Mouse (Mus musculus): ENCODE data around the gene Sord.

The Sord gene

DNA sequence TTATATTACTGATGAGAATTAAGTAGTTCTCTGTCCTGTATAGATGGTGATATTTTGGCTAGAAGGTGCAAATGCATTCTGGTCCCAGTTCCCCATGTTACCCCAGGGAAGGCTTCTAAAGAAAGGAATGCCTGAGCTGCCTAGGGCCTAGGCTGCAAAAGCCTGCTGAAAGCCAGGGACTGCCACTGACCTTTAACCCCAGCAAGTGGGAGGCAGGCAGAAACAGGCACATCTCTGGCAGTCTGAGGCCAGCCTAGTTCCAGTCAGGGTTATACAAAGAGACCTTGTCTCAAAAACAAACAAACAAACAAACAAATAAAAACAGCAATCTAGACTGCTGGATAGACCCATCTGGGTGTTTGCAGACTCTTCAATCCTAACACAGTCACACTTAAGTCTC is 6.2 kb downstream of the Sord start:
- DNase-seq (ENCODE audit: low spot score in 2 of 2) = no peak

- no peak for DNase-seq (ENCODE audit: low spot score in 2 of 2)
Measured at GRCm38 (mm10) chr2:122241226-122241625, 6.7 kb downstream of the Sord start.

- DNase-seq (ENCODE audit: low spot score in 2 of 2) = no peak
Measured at GRCm38 (mm10) chr2:122241935-122242334, 7.4 kb downstream of the Sord start.

DNA sequence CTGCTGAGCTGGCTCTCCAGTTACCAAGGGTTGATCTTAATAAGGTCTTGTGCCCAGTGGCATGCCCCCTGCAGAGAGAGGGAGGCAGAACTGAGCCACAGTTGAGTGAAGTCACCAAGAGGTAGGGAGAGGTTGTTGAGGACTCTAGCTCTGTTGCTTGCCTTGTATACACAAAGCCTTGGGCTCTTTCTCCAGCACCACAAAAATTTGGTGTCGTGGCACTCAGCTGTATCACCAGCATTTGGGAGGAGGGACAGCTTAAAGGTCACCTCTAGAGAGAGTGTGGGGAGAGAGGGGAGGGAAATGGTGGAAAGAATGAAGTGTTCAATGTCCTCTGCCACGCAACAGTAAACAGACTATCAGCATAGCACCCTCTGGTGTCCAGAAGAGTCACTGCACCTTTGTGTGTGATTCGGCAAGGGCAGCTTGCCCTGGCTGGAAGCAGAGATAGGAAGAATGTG is 9.2 kb downstream of the Sord start:
- peak; percentile 51 to 62 for DNase-seq (ENCODE audit: low spot score in 2 of 2)

DNA sequence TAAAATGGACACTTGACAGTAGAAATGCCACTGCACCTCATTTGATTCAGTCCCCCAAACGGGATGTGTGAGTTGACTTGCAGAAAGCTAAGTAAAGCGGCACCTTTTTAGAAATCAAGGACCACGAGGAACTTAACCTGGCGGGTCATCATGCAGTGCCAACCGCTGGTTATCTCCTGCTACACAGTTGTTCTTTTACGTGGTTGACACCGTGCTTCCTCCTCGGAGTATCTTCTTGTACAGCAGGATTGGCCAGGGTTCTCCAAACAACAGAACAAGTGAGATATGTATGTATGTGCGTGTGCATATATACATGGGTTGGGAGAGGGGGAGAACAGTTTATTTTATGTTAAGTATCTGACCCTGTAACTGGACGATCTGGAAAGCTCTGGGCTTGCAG is 13.2 kb downstream of the Sord start:
- DNase-seq (ENCODE audit: low spot score in 2 of 2) = no peak

- DNase-seq (ENCODE audit: low spot score in 2 of 2) = no peak
Measured at GRCm38 (mm10) chr2:122255997-122256396, 21.4 kb downstream of the Sord start.

- DNase-seq (ENCODE audit: low spot score in 2 of 2) = no peak
Measured at GRCm38 (mm10) chr2:122260729-122261128, 26.2 kb downstream of the Sord start.

DNA sequence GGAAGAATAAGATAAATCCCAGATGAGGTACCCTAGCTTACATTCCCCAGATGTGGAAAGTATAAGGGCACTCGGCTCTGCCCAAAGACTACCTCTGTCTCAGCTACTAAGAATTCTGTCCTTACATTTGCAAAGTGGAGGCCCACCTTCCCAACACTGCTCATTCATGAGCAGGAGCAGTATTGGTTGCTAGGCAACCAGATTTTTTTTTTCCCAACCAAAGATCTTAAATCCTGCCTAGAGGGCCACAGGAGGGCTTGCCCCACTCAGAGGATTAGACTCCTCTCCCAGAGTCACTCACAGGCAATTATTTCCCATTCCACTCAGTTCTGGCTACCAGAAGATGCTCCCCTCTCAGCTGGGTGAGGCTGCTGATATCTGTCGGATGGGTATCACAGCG is 30.1 kb downstream of the Sord start:
- DNase-seq (ENCODE audit: low spot score in 2 of 2) = no peak

DNA sequence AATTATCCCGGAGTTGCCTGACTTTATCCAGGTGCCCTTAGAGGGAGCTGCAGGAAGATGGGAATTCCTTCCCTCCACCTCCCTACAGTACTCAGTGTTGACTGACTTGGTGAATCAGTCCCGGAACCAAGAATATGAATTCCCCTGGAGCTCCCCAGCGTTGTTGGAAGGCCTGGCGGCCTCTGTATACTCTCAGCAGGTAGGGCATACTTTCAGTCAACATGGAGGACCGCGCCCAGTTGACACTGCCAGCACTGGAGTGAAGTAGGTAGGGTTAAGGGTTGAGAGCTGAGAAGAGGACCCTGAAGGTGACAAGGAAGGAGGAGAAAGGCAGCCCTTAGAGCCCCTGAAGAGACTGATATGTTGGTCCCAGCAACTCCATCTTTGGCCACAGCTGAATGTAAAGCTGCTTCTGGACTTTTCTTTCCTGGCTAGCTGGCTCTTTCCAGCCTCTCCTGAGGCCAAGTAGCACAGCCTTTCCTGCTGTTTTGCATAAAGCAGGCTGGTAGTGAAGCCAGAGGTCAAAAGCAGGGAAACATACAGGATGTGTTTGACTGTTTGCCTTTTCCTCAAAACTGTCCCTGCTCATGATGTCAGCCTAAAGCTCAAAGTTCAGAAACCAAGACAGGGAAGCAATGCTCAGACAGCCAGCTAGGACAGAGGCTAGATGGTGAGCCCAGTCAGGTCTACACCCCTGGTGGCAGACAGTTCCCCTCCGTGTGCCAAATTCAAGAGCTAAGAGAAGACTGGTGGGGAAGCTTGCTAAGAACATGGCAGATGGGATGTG is 32.1 kb downstream of the Sord start:
- no peak for DNase-seq (ENCODE audit: low spot score in 2 of 2)

GRCm38 (mm10) chr2:122278769-122279168 is 44.2 kb downstream of the Sord start:
- DNase-seq (ENCODE audit: low spot score in 2 of 2) = no peak

DNA sequence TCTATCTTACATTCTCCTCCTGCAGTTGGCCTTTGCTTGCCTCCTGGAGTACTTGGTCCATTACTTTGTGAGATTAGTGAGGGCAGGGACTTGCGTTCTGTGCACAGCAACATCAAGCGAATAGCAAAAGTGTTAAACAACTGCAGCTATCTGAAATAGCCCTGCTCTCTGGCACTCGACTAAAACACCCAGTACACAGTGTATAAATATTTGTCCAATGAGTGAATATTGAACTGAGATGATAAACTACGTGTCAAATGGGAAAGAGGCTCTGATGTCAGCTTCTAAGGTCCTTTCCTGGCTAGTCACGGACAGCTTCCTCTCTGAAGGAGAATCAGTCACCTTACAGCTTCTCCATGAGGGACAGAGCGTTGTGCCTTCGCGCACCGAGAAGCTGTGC is 49.5 kb downstream of the Sord start:
- no peak for DNase-seq (ENCODE audit: low spot score in 2 of 2)

GRCm38 (mm10) chr2:122286137-122286536 is 51.6 kb downstream of the Sord start:
- DNase-seq (ENCODE audit: low spot score in 2 of 2) = no peak

GRCm38 (mm10) chr2:122294916-122295315 is 60.4 kb downstream of the Sord start:
- no peak for DNase-seq (ENCODE audit: low spot score in 2 of 2)

GRCm38 (mm10) chr2:122297271-122298095 is 62.9 kb downstream of the Sord start:
- no peak for DNase-seq (ENCODE audit: low spot score in 2 of 2)

DNA sequence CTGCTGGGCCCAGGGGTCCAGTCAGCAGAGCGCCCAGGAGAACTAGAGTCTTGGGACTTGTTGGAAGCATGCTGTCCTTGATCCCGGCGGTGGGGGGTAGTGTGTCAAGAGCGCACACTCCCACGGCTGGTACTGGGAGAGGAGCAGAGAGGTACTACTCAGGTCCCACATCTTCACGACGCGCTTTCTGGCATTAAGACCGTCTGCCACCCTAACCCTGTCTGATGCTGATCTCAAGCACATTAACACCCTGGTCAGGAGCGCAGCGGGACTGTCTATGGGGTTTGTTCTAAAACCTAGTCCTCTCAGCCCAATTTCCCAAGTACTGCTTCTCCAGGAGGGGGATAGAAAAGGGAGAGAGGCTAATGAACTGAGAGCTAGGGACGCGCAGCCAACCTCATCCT is 63.5 kb downstream of the Sord start, which contains the start of gene Duox2:
Gene Duox2, minus strand, starts transcription at position 354 of the 404 bp plus-strand sequence.
- DNase-seq (ENCODE audit: low spot score in 2 of 2) = no peak

GRCm38 (mm10) chr2:122298596-122299490 is 64.3 kb downstream of the Sord start, which contains the start of gene Duoxa2:
TSS of gene Duoxa2 (plus strand) at chr2:122298900.
- no peak for DNase-seq (ENCODE audit: low spot score in 2 of 2)

DNA sequence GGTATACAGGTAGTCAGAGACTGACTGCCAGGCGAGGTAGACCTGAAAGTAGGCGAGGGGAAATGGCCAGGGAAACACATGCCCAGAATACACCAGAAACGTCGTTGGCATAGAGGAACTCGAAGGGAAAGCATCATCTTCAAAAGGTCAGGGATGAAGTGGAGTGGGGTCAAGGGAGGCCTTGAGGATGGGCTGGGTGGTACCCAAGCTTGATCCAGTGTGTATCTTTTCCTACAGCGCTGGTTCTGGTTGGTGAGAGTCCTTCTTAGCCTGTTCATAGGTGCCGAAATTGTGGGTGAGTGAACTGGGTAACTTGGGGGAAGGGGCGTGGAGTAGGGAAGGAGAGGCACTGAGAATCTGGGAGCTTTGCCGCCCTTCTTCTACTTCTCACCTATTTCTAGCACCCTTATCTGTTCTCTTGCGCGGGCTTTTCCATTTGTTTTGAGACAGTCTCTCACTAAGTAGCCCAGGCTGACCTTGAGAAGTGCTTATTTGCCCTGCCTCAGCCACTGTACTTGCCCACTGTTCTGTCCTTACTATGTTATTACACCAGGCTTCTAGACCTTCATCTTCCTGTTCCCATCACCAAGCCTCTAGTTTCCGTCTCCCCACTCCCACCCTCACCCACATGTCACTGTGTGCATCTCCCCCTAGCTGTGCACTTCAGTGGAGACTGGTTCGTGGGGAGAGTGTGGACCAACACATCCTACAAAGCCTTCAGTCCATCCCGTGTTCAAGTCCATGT is 65.5 kb downstream of the Sord start:
- DNase-seq (ENCODE audit: low spot score in 2 of 2) = no peak

DNA sequence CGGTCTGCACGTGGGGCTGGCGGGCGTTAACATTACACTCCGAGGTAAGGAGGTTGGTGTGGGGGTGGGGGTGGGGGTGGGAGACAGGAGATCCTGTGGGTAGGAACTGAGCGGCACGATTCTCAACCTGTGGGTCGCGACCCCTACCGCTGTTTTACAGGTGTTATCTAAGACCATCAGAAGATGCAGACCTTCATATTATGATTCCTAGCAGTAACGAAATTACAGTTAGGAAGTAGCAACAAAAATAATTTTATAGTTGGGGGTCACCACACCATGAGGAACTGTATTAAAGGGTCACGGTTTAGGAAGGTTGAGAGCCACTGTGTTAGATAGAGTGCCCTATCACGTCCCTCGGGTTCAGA is 66.1 kb downstream of the Sord start:
- DNase-seq (ENCODE audit: low spot score in 2 of 2) = no peak

DNA sequence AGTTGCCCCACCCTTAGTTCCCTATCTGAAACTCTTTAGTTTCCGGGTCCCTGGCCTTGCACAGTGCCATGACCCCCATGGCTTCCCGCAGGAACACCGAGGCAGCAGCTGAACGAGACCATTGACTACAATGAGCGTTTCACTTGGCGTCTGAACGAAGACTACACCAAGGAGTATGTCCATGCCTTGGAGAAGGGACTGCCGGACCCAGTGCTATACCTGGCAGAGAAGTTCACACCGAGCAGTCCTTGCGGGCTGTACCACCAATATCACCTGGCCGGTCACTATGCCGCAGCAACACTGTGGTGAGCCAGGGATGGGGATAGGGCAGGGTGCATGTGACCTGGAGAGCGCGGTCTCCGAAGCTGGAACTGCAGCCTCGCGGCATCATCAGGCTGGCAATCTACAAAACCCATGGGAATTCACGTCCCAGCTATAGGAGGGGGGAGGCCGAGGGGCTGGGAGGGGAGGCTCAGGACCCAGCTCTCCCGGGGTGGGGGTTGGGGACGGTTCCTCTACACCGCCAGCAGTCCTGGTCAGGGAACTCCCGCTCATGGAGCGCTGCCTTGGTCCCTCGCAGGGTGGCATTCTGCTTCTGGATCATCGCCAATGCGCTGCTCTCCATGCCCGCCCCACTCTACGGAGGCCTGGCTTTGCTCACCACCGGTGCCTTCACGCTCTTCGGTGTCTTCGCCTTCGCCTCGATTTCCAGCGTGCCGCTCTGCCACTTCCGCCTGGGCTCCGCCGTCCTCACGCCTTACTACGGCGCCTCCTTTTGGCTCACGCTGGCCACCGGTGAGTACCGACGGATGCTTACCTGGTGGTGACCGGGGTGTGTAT is 66.8 kb downstream of the Sord start:
- DNase-seq (ENCODE audit: low spot score in 2 of 2) = no peak

- no peak for DNase-seq (ENCODE audit: low spot score in 2 of 2)
Measured at GRCm38 (mm10) chr2:122301921-122302573, 67.5 kb downstream of the Sord start.
